Mouse (Mus musculus): ENCODE results near the gene Adprhl1. TPM values are rescaled to one million over a fixed set of nuclear protein-coding genes. Genes with fewer than 3 reads are reported as not detected.

The Adprhl1 gene
- polyA plus RNA-seq, 1 experiment from 2014 or later: not detected

- Histone ChIP-seq H3K27ac (no peak overlapping the region), H3K9ac (no peak overlapping the region), H3K4me3 (replicated peaks; ENCODE audit: low read length) (no peak overlapping the region), H3K4me2 (replicated peaks) (no peak overlapping the region), H3K36me3 (replicated peaks; ENCODE audit: control insufficient read depth, insufficient read depth) (no peaks in the 10 kb centered on the region), H3K27me3 (ENCODE audit: control insufficient read depth, insufficient read depth, low read length) (no peaks in the 10 kb centered on the region), H3K9me3 (ENCODE audit: control insufficient read depth, low read length) (no peaks in the 10 kb centered on the region), H3K4me1 (replicated peaks; ENCODE audit: control insufficient read depth, insufficient read depth, low read length) (peaks cover 13% of the 10 kb centered on the region)
- ATAC-seq (ENCODE audit: low FRiP score) (no peak), DNase-seq (ENCODE audit: low spot score) (no peak)
- WGBS: 58% methylated on average over 5 of the region's 5 CpGs
These were observed 36.9 kb downstream of the Adprhl1 start for GRCm38 (mm10) chr8:13217093-13217492.

DNA sequence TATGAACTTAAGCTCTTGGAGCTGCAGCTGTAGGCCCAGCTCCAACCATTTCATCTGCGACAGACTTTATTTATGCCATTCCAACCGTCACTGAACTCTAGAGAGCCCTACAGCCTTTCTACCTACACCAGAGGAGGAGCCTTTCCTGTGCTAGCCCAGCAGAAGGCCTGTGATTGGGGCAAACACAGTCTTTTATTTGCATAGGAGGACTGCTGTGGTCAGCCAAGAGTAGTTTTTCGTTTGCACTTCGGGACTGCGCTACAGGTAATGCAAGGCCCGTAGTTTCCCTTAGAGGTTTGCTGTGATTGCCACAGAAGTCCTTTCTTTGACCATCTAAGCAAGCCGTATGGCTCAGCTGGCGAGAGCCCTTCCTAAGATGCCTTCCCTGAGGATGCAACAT is 37.6 kb downstream of the Adprhl1 start:
- H3K27me3 ChIP-seq (ENCODE audit: control insufficient read depth, insufficient read depth, low read length): no peaks in the 10 kb centered on the region
- H3K4me2 ChIP-seq (replicated peaks): no peak overlapping the region
- DNase-seq (ENCODE audit: low spot score): no peak
- no peaks in the 10 kb centered on the region for H3K9me3 ChIP-seq (ENCODE audit: control insufficient read depth, low read length)
- peaks cover 13% of the 10 kb centered on the region for H3K4me1 ChIP-seq (replicated peaks; ENCODE audit: control insufficient read depth, insufficient read depth, low read length)
- H3K4me3 ChIP-seq (replicated peaks; ENCODE audit: low read length): no peak overlapping the region
- ATAC-seq (ENCODE audit: low FRiP score): no peak
- no peak overlapping the region for H3K9ac ChIP-seq
- WGBS: 77% methylated on average over 8 of the region's 8 CpGs
- no peaks in the 10 kb centered on the region for H3K36me3 ChIP-seq (replicated peaks; ENCODE audit: control insufficient read depth, insufficient read depth)
- H3K27ac ChIP-seq: no peak overlapping the region

DNA sequence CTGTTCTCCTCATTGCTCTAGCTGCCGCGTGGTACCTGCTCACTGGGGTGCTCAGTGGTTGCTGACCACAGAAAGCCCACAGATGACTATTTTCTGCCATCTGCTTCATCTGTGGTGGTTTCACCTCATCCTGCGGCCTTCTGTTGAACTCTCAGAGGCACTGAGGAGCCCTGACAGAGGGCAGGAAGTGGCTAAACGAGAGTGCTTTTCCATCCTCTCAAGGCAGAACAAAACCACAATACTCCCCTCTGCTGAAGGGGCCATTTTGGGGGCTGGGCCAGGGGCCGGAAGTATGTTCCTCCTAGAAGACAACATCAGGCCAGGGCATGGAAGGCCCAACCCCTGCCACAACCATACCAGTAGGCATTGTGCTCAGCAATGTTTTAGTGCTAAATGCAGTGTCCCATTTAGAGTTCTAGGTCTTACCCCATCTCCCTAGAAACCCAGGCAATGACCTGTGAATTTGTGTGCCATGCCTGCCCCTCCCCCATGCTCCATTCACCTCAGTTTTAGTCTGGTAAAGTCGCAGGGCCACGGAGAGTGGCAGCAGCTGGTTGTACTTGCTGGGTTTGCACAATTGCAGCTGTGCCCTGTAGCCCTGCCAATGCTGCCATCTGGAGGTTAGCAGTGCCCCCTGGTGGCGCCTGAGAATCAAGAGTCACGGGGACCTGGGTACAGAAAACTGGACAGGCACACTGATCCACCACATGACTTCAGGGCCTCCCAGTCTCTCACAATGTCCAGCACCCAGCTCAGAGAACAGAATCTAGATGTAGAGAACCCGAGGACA is 40.3 kb downstream of the Adprhl1 start:
- Histone ChIP-seq H3K4me3 (replicated peaks; ENCODE audit: low read length) (no peak overlapping the region), H3K4me2 (replicated peaks) (peak overlapping the region; percentile 41; the same call in 1 of the 2 replicates), H3K27ac (no peak overlapping the region), H3K27me3 (ENCODE audit: control insufficient read depth, insufficient read depth, low read length) (no peaks in the 10 kb centered on the region), H3K36me3 (replicated peaks; ENCODE audit: control insufficient read depth, insufficient read depth) (no peaks in the 10 kb centered on the region), H3K9ac (no peak overlapping the region; the same call in 1 of the 2 replicates), H3K4me1 (replicated peaks; ENCODE audit: control insufficient read depth, insufficient read depth, low read length) (peaks cover 13% of the 10 kb centered on the region), H3K9me3 (ENCODE audit: control insufficient read depth, low read length) (no peaks in the 10 kb centered on the region)
- WGBS: 25% methylated on average over 10 of the region's 10 CpGs
- ATAC-seq (ENCODE audit: low FRiP score): peak; percentile 83
- DNase-seq (ENCODE audit: low spot score): peak; percentile 85

- Histone ChIP-seq H3K4me2 (replicated peaks) (no peak overlapping the region), H3K36me3 (replicated peaks; ENCODE audit: control insufficient read depth, insufficient read depth) (no peaks in the 10 kb centered on the region), H3K27me3 (ENCODE audit: control insufficient read depth, insufficient read depth, low read length) (no peaks in the 10 kb centered on the region), H3K9ac (no peak overlapping the region), H3K27ac (no peak overlapping the region), H3K4me3 (replicated peaks; ENCODE audit: low read length) (no peak overlapping the region), H3K4me1 (replicated peaks; ENCODE audit: control insufficient read depth, insufficient read depth, low read length) (peaks cover 13% of the 10 kb centered on the region), H3K9me3 (ENCODE audit: control insufficient read depth, low read length) (no peaks in the 10 kb centered on the region)
- WGBS: 46% methylated on average over 1 of the region's 1 CpGs
- ATAC-seq (ENCODE audit: low FRiP score) (no peak), DNase-seq (ENCODE audit: low spot score) (no peak)
These were observed 44.2 kb downstream of the Adprhl1 start for GRCm38 (mm10) chr8:13209770-13210169.

DNA sequence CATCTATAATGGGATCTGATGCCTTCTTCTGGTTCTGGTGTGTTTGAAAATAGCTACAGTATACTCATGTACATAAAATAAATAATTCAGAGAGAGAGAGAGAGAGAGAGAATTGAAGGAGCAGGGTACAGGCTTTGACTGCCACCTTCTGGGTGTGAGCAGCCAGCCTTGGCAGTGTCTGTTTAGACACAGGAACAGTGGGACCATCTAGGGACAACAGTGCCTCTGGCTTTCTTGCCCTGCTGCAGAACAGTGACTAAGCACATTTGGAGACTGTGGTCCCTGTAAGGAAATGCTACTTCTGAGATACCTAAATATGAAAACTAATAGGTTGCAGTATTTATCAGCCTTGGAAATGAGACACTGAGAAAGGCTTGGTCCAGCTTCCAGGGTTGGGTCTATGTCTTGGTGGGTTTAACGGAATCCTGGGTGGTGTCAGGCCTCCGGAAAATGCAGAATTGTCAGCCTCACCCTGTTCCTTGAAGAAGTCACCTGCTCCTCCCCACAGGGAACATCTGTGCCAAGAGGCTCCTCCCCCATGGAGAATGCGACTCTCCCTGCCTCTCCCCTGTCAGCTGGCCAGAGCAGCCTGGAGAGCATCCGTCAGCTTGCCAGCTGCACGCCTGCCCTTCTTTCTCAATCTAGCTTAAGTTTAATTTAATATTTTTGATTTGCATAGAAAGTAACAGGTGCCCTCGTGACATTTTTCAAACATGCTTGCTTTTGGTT is 45.2 kb downstream of the Adprhl1 start:
- Histone ChIP-seq H3K9ac (no peak overlapping the region), H3K4me3 (replicated peaks; ENCODE audit: low read length) (no peak overlapping the region), H3K27me3 (ENCODE audit: control insufficient read depth, insufficient read depth, low read length) (no peaks in the 10 kb centered on the region), H3K36me3 (replicated peaks; ENCODE audit: control insufficient read depth, insufficient read depth) (no peaks in the 10 kb centered on the region), H3K9me3 (ENCODE audit: control insufficient read depth, low read length) (no peaks in the 10 kb centered on the region), H3K27ac (no peak overlapping the region), H3K4me1 (replicated peaks; ENCODE audit: control insufficient read depth, insufficient read depth, low read length) (peaks cover 11% of the 10 kb centered on the region), H3K4me2 (replicated peaks) (no peak overlapping the region)
- DNase-seq (ENCODE audit: low spot score): no peak
- no peak for ATAC-seq (ENCODE audit: low FRiP score)
- 48% methylated on average over 6 of the region's 6 CpGs for WGBS

- no peak overlapping the region for H3K27ac ChIP-seq
- H3K4me1 ChIP-seq (replicated peaks; ENCODE audit: control insufficient read depth, insufficient read depth, low read length): no peaks in the 10 kb centered on the region
- WGBS: 58% methylated on average over 5 of the region's 5 CpGs
- no peaks in the 10 kb centered on the region for H3K36me3 ChIP-seq (replicated peaks; ENCODE audit: control insufficient read depth, insufficient read depth)
- H3K9ac ChIP-seq: no peak overlapping the region
- DNase-seq (ENCODE audit: low spot score) (no peak), ATAC-seq (ENCODE audit: low FRiP score) (no peak)
- H3K4me2 ChIP-seq (replicated peaks): no peak overlapping the region
- H3K4me3 ChIP-seq (replicated peaks; ENCODE audit: low read length): no peak overlapping the region
- peaks cover 22% of the 10 kb centered on the region for H3K27me3 ChIP-seq (ENCODE audit: control insufficient read depth, insufficient read depth, low read length)
- no peaks in the 10 kb centered on the region for H3K9me3 ChIP-seq (ENCODE audit: control insufficient read depth, low read length)
These were observed 47.7 kb downstream of the Adprhl1 start for GRCm38 (mm10) chr8:13206290-13206689.

GRCm38 (mm10) chr8:13205311-13205710 is 48.7 kb downstream of the Adprhl1 start:
- Histone ChIP-seq H3K4me3 (replicated peaks; ENCODE audit: low read length) (no peak overlapping the region), H3K9me3 (ENCODE audit: control insufficient read depth, low read length) (no peaks in the 10 kb centered on the region), H3K9ac (no peak overlapping the region), H3K4me2 (replicated peaks) (no peak overlapping the region), H3K27me3 (ENCODE audit: control insufficient read depth, insufficient read depth, low read length) (peaks cover 27% of the 10 kb centered on the region), H3K4me1 (replicated peaks; ENCODE audit: control insufficient read depth, insufficient read depth, low read length) (no peaks in the 10 kb centered on the region; the same call in 1 of the 2 replicates), H3K36me3 (replicated peaks; ENCODE audit: control insufficient read depth, insufficient read depth) (no peaks in the 10 kb centered on the region), H3K27ac (no peak overlapping the region)
- DNase-seq (ENCODE audit: low spot score) (no peak), ATAC-seq (ENCODE audit: low FRiP score) (no peak)
- WGBS: 83% methylated on average over 5 of the region's 5 CpGs

DNA sequence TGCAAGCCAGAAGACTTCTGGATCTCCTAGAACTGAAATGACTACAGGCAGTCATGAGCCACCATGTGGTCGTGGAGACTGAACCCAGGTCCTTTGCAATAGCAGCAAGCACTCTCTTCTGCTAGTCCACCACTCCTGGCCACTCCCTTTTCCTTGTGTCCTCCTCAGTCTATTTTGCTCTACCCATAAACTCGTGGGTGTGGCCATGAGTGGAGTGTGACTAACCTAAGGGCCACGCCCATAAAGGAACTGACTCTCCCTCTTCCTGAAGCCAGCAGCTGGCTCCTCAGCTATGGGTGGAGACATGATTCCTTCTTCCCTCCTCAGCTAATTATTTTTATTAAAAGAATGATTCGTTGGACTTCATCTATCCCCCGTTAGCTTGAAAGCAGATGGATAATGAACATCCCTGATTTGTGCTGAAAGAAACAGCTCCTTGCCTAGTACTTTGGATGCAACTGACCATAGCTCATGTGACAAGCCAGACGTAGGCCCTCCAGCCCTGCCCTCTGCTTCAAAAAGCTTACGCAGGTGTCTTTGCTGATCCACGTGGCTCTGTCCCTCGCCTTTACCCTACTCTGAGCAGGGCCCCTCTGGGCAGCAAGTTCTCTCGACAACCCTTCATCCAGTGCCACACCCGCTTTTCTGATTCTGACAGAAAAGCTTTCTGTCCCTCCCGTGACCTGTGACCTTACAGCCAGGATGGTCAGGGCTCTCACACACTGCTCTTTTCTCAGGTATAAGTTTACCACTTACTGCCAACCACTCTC is 49.4 kb downstream of the Adprhl1 start:
- H3K36me3 ChIP-seq (replicated peaks; ENCODE audit: control insufficient read depth, insufficient read depth): no peaks in the 10 kb centered on the region
- no peak overlapping the region for H3K4me3 ChIP-seq (replicated peaks; ENCODE audit: low read length)
- H3K4me1 ChIP-seq (replicated peaks; ENCODE audit: control insufficient read depth, insufficient read depth, low read length): no peaks in the 10 kb centered on the region; the same call in 1 of the 2 replicates
- no peak overlapping the region for H3K27ac ChIP-seq
- H3K4me2 ChIP-seq (replicated peaks): no peak overlapping the region
- H3K9me3 ChIP-seq (ENCODE audit: control insufficient read depth, low read length): no peaks in the 10 kb centered on the region
- H3K27me3 ChIP-seq (ENCODE audit: control insufficient read depth, insufficient read depth, low read length): peaks cover 27% of the 10 kb centered on the region
- H3K9ac ChIP-seq: no peak overlapping the region
- DNase-seq (ENCODE audit: low spot score) (no peak), ATAC-seq (ENCODE audit: low FRiP score) (no peak)
- WGBS: 77% methylated on average over 12 of the region's 12 CpGs

DNA sequence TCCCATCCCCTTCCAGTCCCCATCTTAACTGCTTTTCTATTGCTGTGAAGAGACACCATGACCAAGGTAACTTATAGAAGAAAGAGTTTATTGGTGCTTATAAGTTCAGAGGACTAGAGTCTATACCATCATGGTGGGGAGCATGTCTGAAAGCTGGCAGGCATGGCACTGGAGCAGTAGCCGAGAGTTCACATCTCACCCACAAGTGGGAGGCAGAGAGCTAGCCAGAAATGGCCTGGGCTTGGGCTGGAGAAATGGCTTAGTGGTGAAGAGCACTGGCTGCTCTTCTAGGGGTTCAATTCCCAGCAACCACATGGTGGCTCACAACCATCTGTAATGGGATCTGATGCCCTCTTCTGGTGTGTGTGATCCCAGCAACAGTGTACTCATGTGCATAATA is 50.5 kb downstream of the Adprhl1 start:
- no peak overlapping the region for H3K4me2 ChIP-seq (replicated peaks)
- no peak overlapping the region for H3K4me3 ChIP-seq (replicated peaks; ENCODE audit: low read length)
- DNase-seq (ENCODE audit: low spot score): no peak
- WGBS: 71% methylated on average over 1 of the region's 1 CpGs
- H3K27ac ChIP-seq: no peak overlapping the region
- no peaks in the 10 kb centered on the region for H3K9me3 ChIP-seq (ENCODE audit: control insufficient read depth, low read length)
- ATAC-seq (ENCODE audit: low FRiP score): no peak
- no peaks in the 10 kb centered on the region for H3K36me3 ChIP-seq (replicated peaks; ENCODE audit: control insufficient read depth, insufficient read depth)
- H3K9ac ChIP-seq: no peak overlapping the region
- no peaks in the 10 kb centered on the region; the same call in 1 of the 2 replicates for H3K4me1 ChIP-seq (replicated peaks; ENCODE audit: control insufficient read depth, insufficient read depth, low read length)
- peaks cover 27% of the 10 kb centered on the region for H3K27me3 ChIP-seq (ENCODE audit: control insufficient read depth, insufficient read depth, low read length)
